Mouse (Mus musculus): ENCODE measurements around the gene Zfp451.

The Zfp451 gene

DNA sequence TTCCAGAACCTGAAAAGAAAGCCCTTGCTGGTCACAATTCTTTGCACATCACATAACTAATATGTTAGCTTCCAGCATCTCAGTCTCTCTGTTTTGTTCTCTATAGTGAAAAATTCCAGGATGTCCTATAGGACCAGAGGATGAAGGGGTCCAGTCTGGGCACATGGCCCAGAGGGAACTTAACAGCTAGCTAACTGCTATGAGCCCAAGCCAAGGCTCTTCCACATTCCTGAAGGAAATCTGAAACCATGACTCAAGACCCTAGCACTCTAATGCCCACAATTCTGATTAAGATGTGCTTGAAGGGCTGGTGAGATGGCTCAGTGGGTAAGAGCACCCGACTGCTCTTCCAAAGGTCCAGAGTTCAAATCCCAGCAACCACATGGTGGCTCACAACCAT lies 96.8 kb downstream of the Zfp451 start:
- no peak for DNase-seq (ENCODE audit: low read depth, low spot score)

DNA sequence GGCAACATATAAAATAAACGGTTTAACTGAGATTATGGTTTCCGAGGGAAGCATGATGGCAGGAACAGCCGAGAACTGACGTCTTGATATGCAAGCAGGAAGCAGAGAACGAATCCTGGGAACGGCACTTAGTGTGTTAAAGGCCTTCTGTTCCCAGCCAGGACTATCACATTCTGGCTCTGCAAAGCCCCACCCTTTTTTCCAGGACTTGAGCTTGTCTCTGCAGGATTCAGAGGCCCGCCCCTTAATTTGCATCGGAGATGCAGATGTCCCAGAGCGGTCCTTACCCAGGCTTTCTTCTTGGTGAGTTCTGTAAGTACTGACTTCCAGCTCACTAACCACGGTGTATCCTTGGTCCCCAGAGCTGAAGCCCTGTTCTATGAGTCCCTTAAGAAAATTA lies 99.6 kb downstream of the Zfp451 start:
- no peak for DNase-seq (ENCODE audit: low read depth, low spot score)

DNA sequence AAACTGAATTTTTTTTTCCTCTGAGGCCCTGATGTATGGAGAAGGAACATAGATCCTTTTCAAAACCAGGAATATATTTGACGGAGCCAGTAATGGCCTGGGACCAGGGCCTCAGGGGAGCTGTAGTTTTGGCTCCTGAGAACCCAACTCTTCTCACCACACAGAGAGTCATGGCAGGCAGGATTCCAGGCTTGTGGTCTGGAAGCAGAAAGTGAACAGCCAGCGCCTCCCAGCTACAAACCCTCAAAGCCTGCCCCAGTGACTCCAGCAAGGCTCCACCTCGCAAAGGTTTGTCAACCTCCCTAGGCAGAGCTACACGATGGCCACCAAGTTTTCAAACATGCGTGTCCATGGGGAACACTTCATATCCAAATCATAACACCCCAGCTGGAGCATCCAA lies 102.4 kb downstream of the Zfp451 start:
- no peak for DNase-seq (ENCODE audit: low read depth, low spot score)

Data from retina, adult 2 months (tissue).